Mouse (Mus musculus) megakaryocyte, embryonic 14.5 days (primary cell): Measurements from ENCODE around the gene Ppm1m. TPM values are rescaled to one million over a fixed set of nuclear protein-coding genes. Genes with fewer than 3 reads are reported as not detected.

ENCODE experiments used
- H3K27me3 ChIP-seq: replicated peaks from 2 replicates; pipeline ENCODE3; 2012; ENCODE audit warnings: inconsistent platforms
- H3K36me3 ChIP-seq: replicated peaks from 2 replicates; pipeline ENCODE3; 2012; ENCODE audit warnings: low read length, inconsistent platforms, mixed read lengths
- H3K4me1 ChIP-seq: 2 replicates; pipeline ENCODE4 v1.6.1; 2012; ENCODE audit warnings: inconsistent platforms
- H3K4me3 ChIP-seq: replicated peaks from 2 replicates; pipeline ENCODE3; 2012; ENCODE audit warnings: moderate library complexity, mild to moderate bottlenecking, inconsistent platforms
- H3K9me3 ChIP-seq: 2 replicates; pipeline ENCODE4 v1.6.1; 2012; ENCODE audit warnings: inconsistent platforms
- FLI1 ChIP-seq: IDR thresholded peaks from 2 replicates; pipeline ENCODE4 v1.6.1; 2012; ENCODE audit warnings: low read length, inconsistent platforms, mixed read lengths
- GATA1 ChIP-seq: IDR thresholded peaks from 3 replicates; pipeline ENCODE4 v1.6.1; 2012; ENCODE audit warnings: mixed read lengths, low read length, inconsistent platforms, borderline replicate concordance
- polyA plus RNA-seq: library from polyadenylated mRNA; stranded (reverse); fragments of >175 nt; gene quantifications from 2 replicates; pipeline ENCODE4 v1.2.3, GENCODE M21; 2012; ENCODE audit warnings: low replicate concordance; ENCODE audit not compliant: insufficient read depth

Gene Ppm1m
- polyA plus RNA-seq, 1 experiment: 8.2 TPM

- Histone ChIP-seq H3K36me3 (peaks cover 57% of the 10 kb centered on the region), H3K4me1 (peaks cover 22% of the 10 kb centered on the region), H3K27me3 (peaks cover 2% of the 10 kb centered on the region), H3K9me3 (no peaks in the 10 kb centered on the region), H3K4me3 (no peak overlapping the region)
- TF ChIP-seq GATA1 (no peak), FLI1 (no peak)
Observed at GRCm38 (mm10) chr9:106232956-106233355, 33.4 kb upstream of the Ppm1m start.

- Histone ChIP-seq H3K36me3 (peaks cover 45% of the 10 kb centered on the region), H3K27me3 (peaks cover 9% of the 10 kb centered on the region), H3K9me3 (no peaks in the 10 kb centered on the region), H3K4me3 (no peak overlapping the region), H3K4me1 (peaks cover 22% of the 10 kb centered on the region)
- TF ChIP-seq FLI1 (no peak), GATA1 (no peak)
Observed at GRCm38 (mm10) chr9:106231816-106232215, 32.3 kb upstream of the Ppm1m start.

- Histone ChIP-seq H3K36me3 (peaks cover 39% of the 10 kb centered on the region), H3K4me3 (peak overlapping the region; percentile 31), H3K4me1 (peaks cover 26% of the 10 kb centered on the region), H3K27me3 (peaks cover 14% of the 10 kb centered on the region), H3K9me3 (no peaks in the 10 kb centered on the region)
- no peak for TF ChIP-seq GATA1
- TF ChIP-seq FLI1: no peak
Observed at GRCm38 (mm10) chr9:106231220-106231619, 31.7 kb upstream of the Ppm1m start.

GRCm38 (mm10) chr9:106230734-106231106 lies 31.2 kb upstream of the Ppm1m start:
- H3K4me3 ChIP-seq: peak overlapping the region; percentile 50
- H3K36me3 ChIP-seq: peaks cover 34% of the 10 kb centered on the region
- peaks cover 31% of the 10 kb centered on the region for H3K4me1 ChIP-seq
- H3K27me3 ChIP-seq: peaks cover 19% of the 10 kb centered on the region
- TF ChIP-seq FLI1 (no peak), GATA1 (no peak)
- H3K9me3 ChIP-seq: no peaks in the 10 kb centered on the region; the same call in 1 of the 2 replicates

- peak overlapping the region; percentile 50 for H3K4me3 ChIP-seq
- H3K9me3 ChIP-seq: no peaks in the 10 kb centered on the region; the same call in 1 of the 2 replicates
- peaks cover 29% of the 10 kb centered on the region for H3K36me3 ChIP-seq
- peaks cover 35% of the 10 kb centered on the region for H3K4me1 ChIP-seq
- peaks cover 24% of the 10 kb centered on the region for H3K27me3 ChIP-seq
- TF ChIP-seq GATA1 (no peak), FLI1 (no peak)
Observed at GRCm38 (mm10) chr9:106230051-106230733, 30.6 kb upstream of the Ppm1m start.

DNA sequence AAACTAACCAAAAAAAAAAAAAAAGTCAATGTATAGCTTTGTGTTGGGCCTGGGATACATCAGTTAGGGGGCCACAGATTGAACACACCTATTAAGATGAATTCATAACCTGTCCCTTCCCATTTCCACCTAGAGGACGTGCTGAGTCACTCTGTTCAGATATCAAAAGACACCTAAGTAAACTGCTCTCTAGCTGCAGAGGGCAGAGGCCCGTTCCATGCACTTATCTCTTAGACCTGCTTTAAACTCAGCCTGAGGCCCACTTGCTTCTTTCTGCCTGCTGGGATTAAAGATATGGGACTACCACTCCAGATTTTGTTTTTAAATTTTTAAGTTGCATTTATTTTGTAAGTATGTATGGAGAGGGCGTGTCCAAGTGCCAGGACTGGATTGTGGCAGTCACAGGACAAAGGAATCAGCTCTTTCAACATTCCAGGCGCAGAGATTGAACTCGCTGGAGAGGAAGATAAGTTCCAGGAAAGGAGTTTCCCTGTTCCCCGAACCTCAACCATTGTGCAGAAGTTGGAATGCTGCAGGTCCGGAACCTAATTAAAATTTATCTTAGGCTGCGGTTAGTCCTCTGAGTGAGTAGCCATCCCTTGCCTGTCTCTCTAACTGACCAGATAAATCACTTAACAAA lies 28.4 kb upstream of the Ppm1m start:
- peaks cover 7% of the 10 kb centered on the region for H3K36me3 ChIP-seq
- H3K4me3 ChIP-seq: no peak overlapping the region
- TF ChIP-seq GATA1 (no peak), FLI1 (no peak)
- H3K9me3 ChIP-seq: no peaks in the 10 kb centered on the region; the same call in 1 of the 2 replicates
- peaks cover 46% of the 10 kb centered on the region for H3K27me3 ChIP-seq
- H3K4me1 ChIP-seq: peaks cover 44% of the 10 kb centered on the region

DNA sequence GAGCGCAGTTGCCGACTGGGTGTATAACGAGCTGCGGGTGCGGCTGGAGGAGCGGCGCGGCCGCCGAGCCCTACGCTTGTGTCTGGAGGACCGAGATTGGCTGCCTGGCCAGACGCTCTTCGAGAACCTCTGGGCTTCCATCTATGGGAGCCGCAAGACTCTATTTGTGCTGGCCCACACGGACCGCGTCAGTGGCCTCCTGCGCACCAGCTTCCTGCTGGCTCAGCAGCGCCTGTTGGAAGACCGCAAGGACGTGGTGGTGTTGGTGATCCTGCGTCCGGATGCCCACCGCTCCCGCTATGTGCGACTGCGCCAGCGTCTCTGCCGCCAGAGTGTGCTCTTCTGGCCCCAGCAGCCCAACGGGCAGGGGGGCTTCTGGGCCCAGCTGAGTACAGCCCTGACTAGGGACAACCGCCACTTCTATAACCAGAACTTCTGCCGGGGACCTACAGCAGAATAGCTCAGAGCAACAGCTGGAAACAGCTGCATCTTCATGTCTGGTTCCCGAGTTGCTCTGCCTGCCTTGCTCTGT lies 26.7 kb upstream of the Ppm1m start:
- Histone ChIP-seq H3K4me1 (peaks cover 48% of the 10 kb centered on the region), H3K36me3 (no peaks in the 10 kb centered on the region), H3K27me3 (peaks cover 57% of the 10 kb centered on the region), H3K9me3 (no peaks in the 10 kb centered on the region; the same call in 1 of the 2 replicates), H3K4me3 (peak overlapping the region; percentile 85)
- TF ChIP-seq FLI1 (no peak), GATA1 (no peak)

DNA sequence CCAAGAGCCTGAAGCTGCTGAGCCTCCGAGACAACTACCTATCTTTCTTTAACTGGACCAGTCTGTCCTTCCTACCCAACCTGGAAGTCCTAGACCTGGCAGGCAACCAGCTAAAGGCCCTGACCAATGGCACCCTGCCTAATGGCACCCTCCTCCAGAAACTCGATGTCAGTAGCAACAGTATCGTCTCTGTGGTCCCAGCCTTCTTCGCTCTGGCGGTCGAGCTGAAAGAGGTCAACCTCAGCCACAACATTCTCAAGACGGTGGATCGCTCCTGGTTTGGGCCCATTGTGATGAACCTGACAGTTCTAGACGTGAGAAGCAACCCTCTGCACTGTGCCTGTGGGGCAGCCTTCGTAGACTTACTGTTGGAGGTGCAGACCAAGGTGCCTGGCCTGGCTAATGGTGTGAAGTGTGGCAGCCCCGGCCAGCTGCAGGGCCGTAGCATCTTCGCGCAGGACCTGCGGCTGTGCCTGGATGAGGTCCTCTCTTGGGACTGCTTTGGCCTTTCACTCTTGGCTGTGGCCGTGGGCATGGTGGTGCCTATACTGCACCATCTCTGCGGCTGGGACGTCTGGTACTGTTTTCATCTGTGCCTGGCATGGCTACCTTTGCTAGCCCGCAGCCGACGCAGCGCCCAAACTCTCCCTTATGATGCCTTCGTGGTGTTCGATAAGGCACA lies 26.1 kb upstream of the Ppm1m start:
- TF ChIP-seq GATA1 (no peak), FLI1 (no peak)
- H3K27me3 ChIP-seq: peaks cover 62% of the 10 kb centered on the region
- peak overlapping the region; percentile 85 for H3K4me3 ChIP-seq
- no peaks in the 10 kb centered on the region; the same call in 1 of the 2 replicates for H3K9me3 ChIP-seq
- H3K36me3 ChIP-seq: no peaks in the 10 kb centered on the region
- peaks cover 42% of the 10 kb centered on the region for H3K4me1 ChIP-seq

DNA sequence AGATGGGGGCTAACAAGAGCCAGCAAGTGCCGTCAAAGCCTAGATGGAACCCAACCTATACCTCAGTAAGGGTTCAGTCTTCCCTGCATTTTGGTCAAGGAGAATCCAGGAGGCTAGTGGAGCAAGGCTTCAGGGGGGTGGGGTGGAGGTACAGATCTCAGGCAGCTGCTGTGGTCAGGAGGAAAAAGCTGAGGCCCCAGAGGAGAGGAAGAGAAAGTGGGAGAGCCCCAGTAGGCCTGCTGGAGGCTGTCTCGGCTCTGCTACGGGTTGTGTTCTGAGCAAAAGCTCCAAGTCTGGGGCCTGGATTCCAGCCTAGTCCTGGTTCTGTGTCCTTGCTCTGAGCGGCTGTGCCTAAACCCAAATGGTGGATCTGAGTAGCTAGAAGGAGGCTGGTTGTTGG lies 23.4 kb upstream of the Ppm1m start:
- H3K27me3 ChIP-seq: peaks cover 62% of the 10 kb centered on the region
- TF ChIP-seq GATA1: no peak
- TF ChIP-seq FLI1: no peak
- no peaks in the 10 kb centered on the region; the same call in 1 of the 2 replicates for H3K9me3 ChIP-seq
- H3K36me3 ChIP-seq: peaks cover under 1% of the 10 kb centered on the region
- H3K4me1 ChIP-seq: peaks cover 30% of the 10 kb centered on the region
- peak overlapping the region; percentile 48 for H3K4me3 ChIP-seq

DNA sequence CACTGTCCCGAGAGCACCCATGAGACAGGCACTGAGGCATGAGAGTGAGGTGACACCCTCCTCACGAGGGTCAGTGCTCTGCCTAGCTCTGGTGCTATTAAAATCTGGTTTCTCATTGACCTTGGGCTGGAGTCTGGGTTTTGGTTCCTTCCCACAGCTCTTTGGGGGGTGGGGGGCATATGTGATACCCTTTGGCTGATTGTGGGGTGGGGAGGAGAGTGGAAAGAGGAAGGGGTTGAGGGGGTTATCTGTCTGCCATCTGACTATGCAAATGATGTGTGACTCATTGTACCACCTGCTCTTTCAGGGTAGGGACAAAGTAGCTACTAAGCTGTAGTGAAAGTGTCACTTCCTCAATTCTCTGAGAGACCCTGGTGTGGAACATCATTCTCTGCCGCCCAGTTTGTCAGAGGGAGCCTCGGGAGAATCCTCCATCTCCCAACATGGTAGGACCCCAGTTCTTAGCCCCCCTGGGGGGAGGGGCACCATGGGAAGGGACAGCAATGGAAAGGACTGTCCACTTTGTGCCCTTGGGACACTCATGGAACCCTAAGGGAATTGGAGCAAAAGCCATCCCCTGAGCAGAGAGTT lies 22.8 kb upstream of the Ppm1m start, which contains the start of gene Tlr9:
Tlr9 (plus strand) TSS at position 338 of the 591 bp plus-strand sequence.
- no peak for TF ChIP-seq GATA1
- TF ChIP-seq FLI1: no peak
- peak within 1 kb of the TSS; percentile 48 for H3K4me3 ChIP-seq
- peaks cover 59% of the 10 kb centered on the region for H3K27me3 ChIP-seq
- no peaks in the 10 kb centered on the region; the same call in 1 of the 2 replicates for H3K9me3 ChIP-seq
- H3K36me3 ChIP-seq: peaks cover 4% of the 10 kb centered on the region
- H3K4me1 ChIP-seq: peaks cover 30% of the 10 kb centered on the region
